Mouse (Mus musculus) CH12.LX (cell line): ENCODE results near the gene Slc39a2. TPM values are rescaled to one million over a fixed set of nuclear protein-coding genes. Genes with fewer than 3 reads are reported as not detected.
A peak's percentile ranks its signal among the peaks of the same experiment; 100 is the strongest.

Experiments
- DNase-seq: peaks from one replicate; pipeline ENCODE4 v3.0.0-alpha.2; 2013; ENCODE audit errors: extremely low read depth
- H3K27ac ChIP-seq: 2 replicates; pipeline ENCODE4 v1.5.1; 2012; ENCODE audit warnings: low read depth, mild to moderate bottlenecking, control low read depth, moderate library complexity; ENCODE audit not compliant: insufficient read depth
- H3K27me3 ChIP-seq: replicated peaks from 2 replicates; pipeline ENCODE3; 2012; ENCODE audit warnings: inconsistent platforms
- H3K36me3 ChIP-seq, 2 experiments: replicated peaks in 1 of 2; 2 replicates each; pipeline versions ENCODE3 to v1.6.1; 2012; ENCODE audit warnings: inconsistent platforms in 1 of 2, low read length in 1 of 2, mild to moderate bottlenecking in 1 of 2, mixed read lengths in 1 of 2, moderate library complexity in 1 of 2; ENCODE audit not compliant: control insufficient read depth in 1 of 2, insufficient read depth in 1 of 2
- H3K4me1 ChIP-seq, 2 experiments: 2 replicates each; pipeline ENCODE4 v1.6.1; 2012; ENCODE audit warnings: inconsistent platforms in 1 of 2, moderate library complexity in 1 of 2; ENCODE audit not compliant: insufficient read depth in 2 of 2, control insufficient read depth in 1 of 2
- H3K4me2 ChIP-seq: 2 replicates; pipeline ENCODE4 v1.6.1; 2012; ENCODE audit warnings: low read depth, mild to moderate bottlenecking, control low read depth; ENCODE audit not compliant: poor library complexity, insufficient read depth, severe bottlenecking
- H3K4me3 ChIP-seq, 3 experiments: fragments of 150-350 bp in 1 of 3; sonication (generic) in 1 of 3; replicated peaks in 1 of 3; 2 replicates each; pipeline versions ENCODE3 to v1.5.1; 2011 to 2012; ENCODE audit warnings: low read depth in 2 of 3, low read length in 2 of 3, mild to moderate bottlenecking in 2 of 3, moderate library complexity in 2 of 3, control low read depth in 1 of 3, improper control_type of control experiment in 1 of 3, inconsistent platforms in 1 of 3, mixed read lengths in 1 of 3; ENCODE audit not compliant: poor library complexity in 1 of 3
- H3K79me2 ChIP-seq: replicated peaks from 2 replicates; pipeline ENCODE4 v1.6.1; 2012; ENCODE audit warnings: mild to moderate bottlenecking, moderate library complexity; ENCODE audit not compliant: control insufficient read depth, poor library complexity, insufficient read depth, severe bottlenecking; ENCODE audit errors: extremely low read depth
- H3K9ac ChIP-seq: 2 replicates; pipeline ENCODE4 v1.6.1; 2012; ENCODE audit warnings: low read depth, mild to moderate bottlenecking, control low read depth, moderate library complexity; ENCODE audit not compliant: insufficient read depth
- H3K9me3 ChIP-seq: replicated peaks from 2 replicates; pipeline ENCODE3; 2012; ENCODE audit warnings: low read length, inconsistent platforms, mixed read lengths
- CTCF ChIP-seq, 2 experiments: IDR thresholded peaks in 1 of 2; conservative IDR thresholded peaks in 1 of 2; 2 replicates each; pipeline ENCODE4 v1.5.1; 2011 to 2012; ENCODE audit warnings: low read depth in 2 of 2, low read length in 2 of 2, improper control_type of control experiment in 1 of 2, inconsistent platforms in 1 of 2, mild to moderate bottlenecking in 1 of 2, moderate library complexity in 1 of 2
- EP300 ChIP-seq: IDR thresholded peaks from 2 replicates; pipeline ENCODE4 v1.6.1; 2011; ENCODE audit warnings: low read length, improper control_type of control experiment
- GABPA ChIP-seq: IDR thresholded peaks from 2 replicates; pipeline ENCODE4 v1.6.1; 2012; ENCODE audit warnings: low read depth, low read length, improper control_type of control experiment, inconsistent platforms; ENCODE audit not compliant: insufficient replicate concordance
- HCFC1 ChIP-seq: IDR thresholded peaks from 2 replicates; pipeline ENCODE4 v1.6.1; 2012; ENCODE audit warnings: low read depth, mild to moderate bottlenecking, inconsistent platforms, low read length, improper control_type of control experiment
- JUN ChIP-seq: IDR thresholded peaks from 2 replicates; pipeline ENCODE4 v1.6.1; 2011; ENCODE audit warnings: low read depth, mild to moderate bottlenecking, low read length, improper control_type of control experiment, moderate library complexity; ENCODE audit not compliant: insufficient read depth
- JUND ChIP-seq: conservative IDR thresholded peaks from 2 replicates; pipeline ENCODE4 v1.6.1; 2011; ENCODE audit warnings: low read depth, low read length, improper control_type of control experiment
- KAT2A ChIP-seq: IDR thresholded peaks from 2 replicates; pipeline ENCODE4 v1.6.1; 2012; ENCODE audit warnings: low read length, improper control_type of control experiment, inconsistent platforms; ENCODE audit not compliant: insufficient replicate concordance
- MAFK ChIP-seq: IDR thresholded peaks from 2 replicates; pipeline ENCODE4 v1.6.1; 2011; ENCODE audit warnings: low read length, improper control_type of control experiment; ENCODE audit not compliant: insufficient replicate concordance
- NELFE ChIP-seq: IDR thresholded peaks from 2 replicates; pipeline ENCODE4 v1.6.1; 2011; ENCODE audit warnings: low read depth, low read length, improper control_type of control experiment
- NRF1 ChIP-seq: IDR thresholded peaks from 2 replicates; pipeline ENCODE4 v1.6.1; 2014; ENCODE audit warnings: low read depth, mild to moderate bottlenecking, inconsistent platforms, low read length, improper control_type of control experiment, moderate library complexity
- POLR2A ChIP-seq: IDR thresholded peaks from 2 replicates; pipeline ENCODE4 v1.6.1; 2011; ENCODE audit warnings: low read depth, mild to moderate bottlenecking, improper control_type of control experiment, low read length
- POLR2AphosphoS2 ChIP-seq: IDR thresholded peaks from 2 replicates; pipeline ENCODE4 v1.6.1; 2011; ENCODE audit warnings: low read depth, low read length, improper control_type of control experiment
- SIN3A ChIP-seq: IDR thresholded peaks from 2 replicates; pipeline ENCODE4 v1.6.1; 2012; ENCODE audit warnings: low read length, improper control_type of control experiment, inconsistent platforms
- UBTF ChIP-seq: IDR thresholded peaks from 2 replicates; pipeline ENCODE4 v1.6.1; 2012; ENCODE audit warnings: low read depth, mild to moderate bottlenecking, inconsistent platforms, low read length, improper control_type of control experiment, moderate library complexity
- ZC3H11A ChIP-seq: IDR thresholded peaks from 2 replicates; pipeline ENCODE4 v1.6.1; 2012; ENCODE audit warnings: low read depth, mild to moderate bottlenecking, inconsistent platforms, low read length, improper control_type of control experiment
- ZKSCAN1 ChIP-seq: IDR thresholded peaks from 2 replicates; pipeline ENCODE4 v1.6.1; 2012; ENCODE audit warnings: low read depth, inconsistent platforms, low read length, improper control_type of control experiment, borderline replicate concordance
- ZMIZ1 ChIP-seq: IDR thresholded peaks from 2 replicates; pipeline ENCODE4 v1.6.1; 2012; ENCODE audit warnings: low read depth, mild to moderate bottlenecking, inconsistent platforms, low read length, improper control_type of control experiment
- dilution Hi-C: fragments of 300-500 bp; cut with MboI; formaldehyde crosslinking; loops from 2 replicates; pipeline ENCODE4 v1.14.3; 2020; ENCODE audit warnings: low sequenced_read_pairs; ENCODE audit not compliant: extremely low pct_unique_long_range_greater_than_20kb, extremely low pct_ligation_motif_present
- in situ Hi-C: fragments of 300-500 bp; cut with MboI; formaldehyde crosslinking; loops from 3 replicates; pipeline ENCODE4 v1.14.3; 2019; ENCODE audit warnings: low sequenced_read_pairs, low pct_ligation_motif_present, low pct_unique_long_range_greater_than_20kb, mixed read lengths
- polyA plus RNA-seq: library from polyadenylated mRNA; unstranded; fragments of >175 nt; gene quantifications from 2 replicates; pipeline ENCODE4 v1.2.1, GENCODE M21; 2012; ENCODE audit warnings: low read depth; ENCODE audit not compliant: insufficient read length
- total RNA-seq, 2 experiments: library from RNA; depleted of rRNA; stranded (reverse); fragments of 300-350 nt in 1 of 2; fragments of >200 nt in 1 of 2; gene quantifications; 2 replicates each; pipeline ENCODE4 v1.2.3; 2012 to 2014

The Slc39a2 gene
- total and polyA plus RNA-seq, 3 experiments, result 0.20 to 0.49 (median 0.42) TPM

DNA sequence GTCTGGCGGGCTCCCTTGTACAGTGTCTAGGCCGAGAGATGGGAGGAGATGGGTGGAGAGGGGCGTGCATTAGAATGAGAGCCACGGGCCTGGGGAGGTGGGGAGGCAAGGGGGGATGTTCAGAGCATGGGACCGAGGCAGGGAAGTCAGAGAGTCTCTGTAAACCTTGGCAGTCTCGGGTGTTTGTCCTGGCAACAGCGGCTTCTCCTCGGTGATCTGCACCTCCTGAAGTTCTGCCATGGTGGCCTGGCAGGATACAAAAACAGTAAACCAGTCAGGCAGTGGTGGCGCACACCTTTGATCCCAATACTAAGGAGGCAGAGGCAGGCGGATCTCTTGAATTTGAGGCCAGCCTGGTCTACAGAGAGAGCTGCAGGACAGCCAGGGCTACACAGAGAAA is 18.6 kb downstream of the Slc39a2 start:
- Histone ChIP-seq H3K4me1 (peaks cover 9 to 22% of the 10 kb centered on the region in 2 experiments), H3K36me3 (no peaks in the 10 kb centered on the region), H3K27ac (no peak overlapping the region), H3K9me3 (no peaks in the 10 kb centered on the region), H3K4me3 (no peak overlapping the region), H3K79me2 (no peaks in the 10 kb centered on the region), H3K9ac (no peak overlapping the region), H3K4me2 (no peak overlapping the region), H3K27me3 (peaks cover 10% of the 10 kb centered on the region)
- DNase-seq, result no peak
- dilution Hi-C loops, result no loop called here
- in situ Hi-C loops, result loop anchor here (25.0 kb wide), 1 partner anchor 426 kb away; the partner anchor contains the start of gene Sall2
- no peak for TF ChIP-seq JUN
- no peak for TF ChIP-seq ZC3H11A
- TF ChIP-seq HCFC1, result no peak
- no peak for TF ChIP-seq POLR2A
- TF ChIP-seq MAFK, result no peak
- TF ChIP-seq JUND, result no peak
- no peak for TF ChIP-seq ZMIZ1
- no peak for TF ChIP-seq NRF1
- TF ChIP-seq CTCF (conservative IDR thresholded peaks at IDR 0.05 in 1 of 2, IDR thresholded peaks at IDR 0.05 in 1 of 2; ENCODE audit: low read depth in 2 of 2, low read length in 2 of 2), result no peak
- no peak for TF ChIP-seq GABPA
- no peak for TF ChIP-seq ZKSCAN1
- no peak for TF ChIP-seq UBTF
- TF ChIP-seq POLR2AphosphoS2, result no peak

- DNase-seq, result no peak
- Histone ChIP-seq H3K9ac (no peak overlapping the region), H3K36me3 (no peaks in the 10 kb centered on the region), H3K4me3 (peak overlapping the region in 1 of 3 experiments; percentile 27), H3K27ac (no peak overlapping the region), H3K9me3 (no peaks in the 10 kb centered on the region), H3K4me1 (peaks cover 9 to 22% of the 10 kb centered on the region in 2 experiments), H3K79me2 (no peaks in the 10 kb centered on the region), H3K27me3 (peaks cover 10% of the 10 kb centered on the region), H3K4me2 (peak overlapping the region; percentile 57)
- TF ChIP-seq EP300 (no peak), SIN3A (no peak), NELFE (no peak), KAT2A (no peak)
- dilution Hi-C loops, result no loop called here
- in situ Hi-C loops, result loop anchor here (25.0 kb wide), 1 partner anchor 425 kb away; the partner anchor contains the start of gene Sall2
These were observed 19.8 kb downstream of the Slc39a2 start for GRCm38 (mm10) chr14:51912391-51913061.
